Mouse (Mus musculus) frontal cortex, postnatal 14 days (tissue): ENCODE measurements around the gene Xndc1.
"Not testable (repeated sequence)": the region's sequence is repeated elsewhere in the genome, so short reads cannot be mapped to it uniquely, and the experiment has no call there.

Experiments
- DNase-seq, 2 experiments: peaks; one replicate each; pipeline ENCODE4 v3.0.0; 2022; ENCODE audit warnings: low spot score in 2 of 2

The Xndc1 gene

DNA sequence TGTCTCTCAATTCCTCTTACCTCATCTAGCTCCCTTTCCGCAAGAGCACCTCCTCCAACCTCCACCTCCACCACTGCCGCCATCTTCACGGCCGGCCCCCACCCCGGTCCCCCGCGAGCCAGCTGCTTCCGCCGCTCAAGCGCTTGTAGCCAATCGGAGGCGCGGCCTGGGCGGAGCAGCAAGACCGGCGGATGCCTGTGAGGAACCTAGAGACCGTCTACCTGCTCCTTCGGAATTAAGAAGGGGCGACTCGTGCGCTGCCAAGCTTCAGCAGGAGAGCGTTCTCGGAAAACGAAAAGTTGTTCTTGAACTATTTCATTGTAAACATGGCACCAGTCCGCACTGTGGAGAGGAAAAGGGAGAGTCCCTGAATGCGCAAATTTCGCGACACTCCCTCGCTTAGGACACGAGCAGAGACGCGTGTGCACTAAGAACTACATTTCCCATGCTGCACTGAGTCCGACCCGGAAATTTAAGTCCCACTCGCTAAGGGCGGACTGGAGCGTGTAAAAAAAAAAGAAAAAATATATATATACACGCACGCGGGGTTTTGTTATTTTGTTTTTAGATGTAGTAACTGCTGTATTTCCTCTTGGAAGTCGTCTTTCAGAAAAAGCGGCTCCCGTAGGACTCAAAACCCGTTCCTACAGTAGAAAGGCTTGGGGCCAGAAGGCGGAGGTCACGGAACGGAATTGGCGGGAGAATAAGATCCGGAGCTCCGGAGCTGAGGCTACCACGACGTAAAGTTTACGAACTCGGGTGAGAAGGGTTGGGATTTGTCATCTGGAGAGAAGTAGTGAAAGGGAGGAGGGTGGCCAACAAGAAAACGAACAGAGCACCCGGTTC is at the start of gene Xndc1, which contains the start of the genes Rnf121 and Xntrpc:
Gene Xndc1 (plus strand): TSS at position 466 of the 846 bp plus-strand sequence.
Gene Rnf121 (minus strand): TSS at position 424 of the 846 bp plus-strand sequence.
Gene Xntrpc (plus strand): TSS at position 668 of the 846 bp plus-strand sequence.
- DNase-seq, result peak; percentile 88 to 92

- DNase-seq, result no peak
These were observed 48.4 kb upstream of the Xndc1 start for GRCm38 (mm10) chr7:102016936-102017335.

DNA sequence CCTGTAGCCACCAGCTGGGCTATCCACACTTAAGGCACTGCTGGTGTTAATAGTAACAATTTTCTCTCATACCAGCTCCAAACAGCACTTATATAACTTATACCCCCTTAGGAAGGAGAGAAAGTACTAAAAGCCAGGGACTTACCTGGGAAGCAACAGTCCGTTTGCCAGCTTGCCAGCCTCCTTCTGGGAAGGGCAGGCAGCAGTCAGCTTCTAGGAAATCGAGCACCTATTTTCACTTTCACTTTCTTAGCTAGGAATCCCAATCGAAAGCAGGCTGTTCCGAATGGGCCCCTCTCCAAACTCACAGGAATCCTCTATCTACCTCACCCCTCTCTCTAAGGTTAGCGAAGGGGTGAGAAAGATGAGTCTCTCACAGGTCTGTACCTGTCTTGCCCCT is 47.9 kb upstream of the Xndc1 start:
- no peak for DNase-seq

GRCm38 (mm10) chr7:102018034-102018433 is 47.3 kb upstream of the Xndc1 start:
- no peak for DNase-seq

- DNase-seq, result no peak
These were observed 46.7 kb upstream of the Xndc1 start, which contains the start of gene Il18bp for GRCm38 (mm10) chr7:102018590-102018989. Gene Il18bp (minus strand): TSS chr7:102018690.

- DNase-seq, result no peak
These were observed 45.9 kb upstream of the Xndc1 start for GRCm38 (mm10) chr7:102019362-102019761.

GRCm38 (mm10) chr7:102020934-102021333 is 44.4 kb upstream of the Xndc1 start:
- not testable (repeated sequence) for DNase-seq

DNA sequence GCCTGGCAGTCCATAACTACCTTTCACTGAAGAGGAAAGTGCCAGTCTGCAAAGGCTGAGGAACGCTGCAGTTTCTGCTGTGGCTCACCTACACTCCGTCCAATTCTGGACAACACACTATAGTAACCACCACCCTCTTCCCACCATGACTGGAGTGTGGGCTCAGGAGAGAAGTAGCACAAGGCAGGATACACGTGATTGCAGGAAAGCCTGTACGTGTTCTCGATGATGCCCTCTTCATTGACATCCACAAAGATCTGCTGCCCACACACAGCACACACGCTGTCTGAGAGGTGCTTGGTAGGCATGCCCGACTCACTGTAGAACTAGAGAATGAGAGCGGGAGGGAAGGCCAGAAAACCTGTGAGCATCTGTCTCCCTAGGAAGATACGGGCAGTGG is 41.5 kb upstream of the Xndc1 start:
- no peak for DNase-seq

GRCm38 (mm10) chr7:102025187-102026119 is 39.9 kb upstream of the Xndc1 start:
- no peak for DNase-seq

GRCm38 (mm10) chr7:102034904-102035303 is 30.4 kb upstream of the Xndc1 start:
- no peak for DNase-seq

DNA sequence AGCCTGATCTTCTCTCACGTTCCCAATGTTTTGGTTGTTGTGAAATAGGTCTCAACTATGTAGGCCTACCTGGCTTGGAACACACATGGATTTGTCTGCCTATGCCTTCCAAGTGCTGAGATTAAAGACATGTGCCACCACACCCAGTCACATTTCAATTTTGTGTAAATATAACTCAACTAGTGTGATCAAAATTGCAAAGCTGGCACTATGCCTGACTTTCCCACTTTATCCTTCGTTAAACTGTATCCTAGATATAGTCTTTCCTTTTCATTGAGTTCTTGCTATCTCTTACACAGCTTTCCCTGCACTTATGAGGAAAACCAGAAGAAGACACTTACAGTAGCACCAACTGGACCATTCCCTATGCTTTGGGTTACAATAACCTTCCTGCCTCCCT is 29.8 kb upstream of the Xndc1 start:
- no peak for DNase-seq

DNA sequence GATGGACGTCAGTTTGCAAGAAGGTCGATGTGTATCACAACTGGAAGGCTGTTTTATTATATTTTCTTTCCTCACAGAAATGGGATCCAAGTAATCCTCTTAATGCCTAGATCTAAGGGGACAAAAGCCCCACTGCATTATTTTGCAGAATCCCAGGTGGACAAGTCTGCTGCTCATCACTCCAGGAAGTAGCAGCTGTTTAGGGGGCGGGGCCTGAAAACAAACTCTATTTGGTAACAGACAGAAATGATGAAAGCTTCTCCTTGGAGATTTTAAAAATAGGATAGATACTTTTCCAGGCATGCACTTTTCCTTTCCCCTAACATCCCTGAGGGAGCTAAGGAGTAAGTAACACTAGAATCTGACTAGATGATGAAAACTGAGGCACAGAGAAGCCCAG is 28.0 kb upstream of the Xndc1 start:
- no peak for DNase-seq

DNA sequence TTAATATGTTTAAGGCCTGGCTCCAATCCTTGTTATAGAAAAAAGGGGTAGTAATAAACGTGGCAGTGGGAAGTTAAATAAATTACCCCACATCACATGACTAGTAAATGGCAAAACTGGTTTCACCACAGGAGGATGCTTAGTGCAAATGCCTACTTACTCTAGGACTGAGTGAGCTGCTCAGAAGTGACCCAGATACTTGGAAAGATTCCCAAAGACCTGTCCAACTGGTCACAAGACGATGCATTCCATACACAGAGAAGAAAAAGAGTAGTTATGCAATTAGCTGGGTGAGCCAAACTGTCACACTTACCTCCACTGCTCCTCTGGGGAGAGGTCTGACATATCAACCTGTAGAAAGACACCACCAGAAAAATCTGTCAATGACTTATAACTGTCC is 23.0 kb upstream of the Xndc1 start:
- DNase-seq, result no peak

GRCm38 (mm10) chr7:102048524-102048923 is 16.8 kb upstream of the Xndc1 start:
- DNase-seq, result not testable (repeated sequence)

DNA sequence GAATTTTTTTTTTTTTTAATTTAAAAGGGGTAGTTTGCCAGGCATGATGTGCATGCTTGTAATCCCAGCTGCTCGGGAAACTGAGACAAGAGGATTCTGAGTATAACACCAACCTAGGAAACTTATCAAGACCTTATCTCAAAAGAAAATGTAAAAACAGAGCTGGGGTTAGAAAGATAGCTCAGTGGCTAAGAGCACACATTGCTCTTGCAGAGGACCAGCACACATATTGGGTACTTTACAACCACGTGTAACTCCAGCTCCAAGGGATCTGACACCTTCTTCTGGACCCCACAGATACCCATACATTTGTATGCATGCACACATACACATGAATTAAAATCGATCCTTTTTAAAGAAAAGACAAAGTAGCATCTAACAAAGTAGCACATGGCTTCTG is 4.0 kb upstream of the Xndc1 start:
- no peak for DNase-seq

GRCm38 (mm10) chr7:102062203-102062602 is 3.1 kb upstream of the Xndc1 start:
- DNase-seq, result no peak

DNA sequence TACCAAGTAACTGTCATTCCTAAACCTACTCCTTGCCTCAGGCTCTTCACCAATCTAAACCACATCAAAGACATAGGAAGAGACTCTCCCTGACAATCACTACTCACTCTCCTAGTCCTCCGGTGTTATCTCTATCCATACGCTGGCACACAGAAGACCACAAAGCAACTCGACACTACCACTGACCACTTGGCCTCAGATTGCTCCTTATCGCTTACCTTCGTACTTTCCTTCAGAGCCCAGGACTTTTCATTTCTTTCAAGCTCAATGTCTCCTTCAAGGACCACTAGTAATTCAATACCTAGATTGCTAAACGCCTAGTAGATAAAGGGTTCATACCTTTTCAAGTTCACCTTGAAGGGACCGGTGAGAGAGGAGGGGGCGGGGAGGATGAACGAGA is 1.4 kb upstream of the Xndc1 start:
- no peak for DNase-seq

- DNase-seq, result no peak
These were observed 661 bp upstream of the Xndc1 start for GRCm38 (mm10) chr7:102064655-102065045.

- no peak for DNase-seq
These were observed 1.1 kb downstream of the Xndc1 start for GRCm38 (mm10) chr7:102066363-102066762.

GRCm38 (mm10) chr7:102076714-102077296 is 11.5 kb downstream of the Xndc1 start:
- DNase-seq, result no peak

GRCm38 (mm10) chr7:102078517-102078916 is 13.2 kb downstream of the Xndc1 start:
- peak in 1 of 2 experiments; percentile 23 for DNase-seq

DNA sequence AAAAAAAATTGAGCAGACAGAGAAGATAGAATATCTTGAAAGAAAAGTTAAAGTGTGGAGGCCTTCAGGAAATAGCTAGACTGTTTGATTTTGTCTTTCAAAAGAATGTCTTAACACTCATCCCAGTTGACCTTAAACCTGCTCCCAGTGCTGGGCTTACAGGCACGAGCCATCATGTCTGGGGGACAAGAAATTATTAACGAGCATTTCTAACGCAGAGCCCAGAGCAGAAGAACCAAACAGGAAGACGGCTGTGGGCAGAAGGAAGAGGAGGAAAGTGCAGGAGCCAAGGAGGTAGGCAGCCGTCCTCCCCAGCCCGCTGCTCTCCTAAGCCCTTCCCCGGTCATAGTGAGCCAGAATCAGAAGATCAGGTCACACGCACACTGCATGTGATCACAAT is 15.0 kb downstream of the Xndc1 start:
- DNase-seq, result no peak
